Mouse (Mus musculus): Measurements from ENCODE around the gene Card6.

Gene Card6

GRCm38 (mm10) chr15:5095534-5096301 lies 12.6 kb downstream of the Card6 start:
- in situ Hi-C loops (cut with MboI, MseI) = no loop called here

- in situ Hi-C loops (cut with MboI, MseI) = no loop called here
Measured at GRCm38 (mm10) chr15:5090131-5090530, 18.2 kb downstream of the Card6 start.

- in situ Hi-C loops (cut with MboI, MseI) = loop anchor here (10.0 kb wide), 1 partner anchor 1116 kb away; no protein-coding TSS in a partner anchor
Measured at GRCm38 (mm10) chr15:5088850-5089608, 19.3 kb downstream of the Card6 start.

- in situ Hi-C loops (cut with MboI, MseI) = loop anchor here (10.0 kb wide), 1 partner anchor 1119 kb away; no protein-coding TSS in a partner anchor
Measured at GRCm38 (mm10) chr15:5086162-5086561, 22.2 kb downstream of the Card6 start.

GRCm38 (mm10) chr15:5081235-5081634 lies 27.1 kb downstream of the Card6 start:
- in situ Hi-C loops (cut with MboI, MseI) = loop anchor here (10.0 kb wide), 1 partner anchor 1124 kb away; no protein-coding TSS in a partner anchor

- in situ Hi-C loops (cut with MboI, MseI) = no loop called here
Measured at GRCm38 (mm10) chr15:5068801-5069518, 39.4 kb downstream of the Card6 start.

GRCm38 (mm10) chr15:5063635-5064034 lies 44.7 kb downstream of the Card6 start, which contains the start of gene C7:
C7 (minus strand) TSS chr15:5063740.
- in situ Hi-C loops (cut with MboI, MseI) = no loop called here

Measured in T-helper 1 cell (primary cell).